19 mouse cellular contexts compared by ENCODE assay signal in genomic region chr8:98861175-98861574, GRCm38 (mm10).
DNase-seq lines count a peak whose midpoint lies in the region; ATAC-seq and TF ChIP-seq lines count a peak whose summit lies in the region.
"Had no signal": no experiment of that assay in that cellular context is flagged by ENCODE, and none has a peak within 500 bp of the region (broad histone marks: within the 10 kb centered on the region; RNA-seq: fewer than 3 reads in every experiment).

No protein-coding gene starts in this region.

- H3K9me3 ChIP-seq in hindbrain, postnatal 0 days (ENCODE audit: low read length): no peaks in the 10 kb centered on the region
- H3K9me3 ChIP-seq in hindbrain, embryonic 12.5 days (replicated peaks): no peaks in the 10 kb centered on the region
- no peaks in the 10 kb centered on the region for H3K9me3 ChIP-seq in heart, embryonic 11.5 days (replicated peaks; ENCODE audit: control insufficient read depth, low read length)
- H3K9me3 ChIP-seq: limb, embryonic 12.5 days; liver, embryonic 12.5 days; megakaryocyte, embryonic 14.5 days had no signal

- no peaks in the 10 kb centered on the region for H3K27me3 ChIP-seq in hindbrain, postnatal 0 days (ENCODE audit: insufficient read depth, low read length)
- no peaks in the 10 kb centered on the region for H3K27me3 ChIP-seq in hindbrain, embryonic 12.5 days
- no peaks in the 10 kb centered on the region for H3K27me3 ChIP-seq in heart, embryonic 11.5 days (ENCODE audit: control insufficient read depth, insufficient read depth, low read length)
- H3K27me3 ChIP-seq: limb, embryonic 12.5 days; liver, embryonic 12.5 days; megakaryocyte, embryonic 14.5 days had no signal

- DNase-seq in hindbrain, postnatal 0 days (ENCODE audit: low spot score): peak; percentile 51
- peak; percentile 76 to 82 for DNase-seq in cerebellum, adult 18-20 months
- peak; percentile 67 to 81 for DNase-seq in cerebellum, postnatal 25 days
- no peak for DNase-seq in ovary, postnatal 10 days (ENCODE audit: low spot score)
- DNase-seq: adrenal gland, adult 8-10 months; gastrocnemius, postnatal 36 days; kidney, adult 8-10 months; kidney, postnatal 25 days; lung, adult 2 months; spleen, adult 18-20 months; thymus, adult 18-20 months; thymus, postnatal 4 days had no signal

- ATAC-seq in hindbrain, postnatal 0 days: no peak
- no peak for ATAC-seq in hindbrain, embryonic 12.5 days (ENCODE audit: low FRiP score)
- peak; percentile 90 for ATAC-seq in cerebellum, adult (ENCODE audit: insufficient number of reproducible peaks, low FRiP score, low TSS enrichment)
- ATAC-seq in heart, embryonic 11.5 days (replicated peaks; ENCODE audit: insufficient number of reproducible peaks, low FRiP score, low TSS enrichment): no peak
- ATAC-seq: inflammation-experienced regulatory T-cells, adult 6 months; liver, embryonic 12.5 days had no signal

- no peak overlapping the region for H3K9ac ChIP-seq in hindbrain, postnatal 0 days (replicated peaks; ENCODE audit: low read length)
- no peak overlapping the region for H3K9ac ChIP-seq in hindbrain, embryonic 12.5 days
- H3K9ac ChIP-seq in heart, embryonic 11.5 days (ENCODE audit: low read depth, low read length): no peak overlapping the region
- H3K9ac ChIP-seq: limb, embryonic 12.5 days; liver, embryonic 12.5 days had no signal

- H3K36me3 ChIP-seq in hindbrain, postnatal 0 days (ENCODE audit: insufficient read depth, low read length): no peaks in the 10 kb centered on the region
- H3K36me3 ChIP-seq in hindbrain, embryonic 12.5 days: no peaks in the 10 kb centered on the region
- H3K36me3 ChIP-seq in heart, embryonic 11.5 days (ENCODE audit: control insufficient read depth, insufficient read depth, low read length): no peaks in the 10 kb centered on the region
- H3K36me3 ChIP-seq: limb, embryonic 12.5 days; liver, embryonic 12.5 days had no signal

- no peak overlapping the region for H3K4me3 ChIP-seq in hindbrain, postnatal 0 days (ENCODE audit: low read length)
- no peak overlapping the region for H3K4me3 ChIP-seq in hindbrain, embryonic 12.5 days
- H3K4me3 ChIP-seq in heart, embryonic 11.5 days (ENCODE audit: low read depth, low read length): no peak overlapping the region
- H3K4me3 ChIP-seq: limb, embryonic 12.5 days; liver, embryonic 12.5 days; megakaryocyte, embryonic 14.5 days had no signal

- H3K27ac ChIP-seq in hindbrain, postnatal 0 days: no peak overlapping the region
- H3K27ac ChIP-seq in hindbrain, embryonic 12.5 days: no peak overlapping the region
- H3K27ac ChIP-seq in heart, embryonic 11.5 days (ENCODE audit: low read depth, low read length): no peak overlapping the region
- H3K27ac ChIP-seq: limb, embryonic 12.5 days; liver, embryonic 12.5 days had no signal

- no peaks in the 10 kb centered on the region for H3K4me1 ChIP-seq in hindbrain, postnatal 0 days (ENCODE audit: insufficient read depth, low read length)
- H3K4me1 ChIP-seq in hindbrain, embryonic 12.5 days: no peaks in the 10 kb centered on the region
- no peaks in the 10 kb centered on the region for H3K4me1 ChIP-seq in heart, embryonic 11.5 days (ENCODE audit: control insufficient read depth, insufficient read depth, low read length)
- H3K4me1 ChIP-seq: liver, embryonic 12.5 days; megakaryocyte, embryonic 14.5 days had no signal

- no peak for TF ChIP-seq CTCF in hindbrain, postnatal 0 days (IDR thresholded peaks at IDR 0.05; ENCODE audit: low read depth)

- 0 out of 2 replicates have a peak overlapping the region, but pooled peaks have one; percentile 3 for H3K4me2 ChIP-seq in hindbrain, postnatal 0 days (ENCODE audit: low read depth, low read length)
- no peak overlapping the region for H3K4me2 ChIP-seq in hindbrain, embryonic 12.5 days (replicated peaks)
- H3K4me2 ChIP-seq in heart, embryonic 11.5 days: no peak overlapping the region
- H3K4me2 ChIP-seq: limb, embryonic 12.5 days; liver, embryonic 12.5 days had no signal

- 45% methylated on average over 4 of the region's 4 CpGs for WGBS in hindbrain, postnatal 0 days
- WGBS in hindbrain, embryonic 12.5 days: 68% methylated on average over 4 of the region's 4 CpGs
- 74% methylated on average over 4 of the region's 4 CpGs for WGBS in heart, embryonic 11.5 days (ENCODE audit: insufficient replicate concordance)
